Mouse (Mus musculus): ENCODE measurements around the gene Tor3a. TPM values are rescaled to one million over a fixed set of nuclear protein-coding genes. Genes with fewer than 3 reads are reported as not detected.

Tor3a gene
- 4.1 and 4.8 TPM in 2 replicates for polyA plus RNA-seq (2012; rRNA removed)

GRCm38 (mm10) chr1:156674195-156675000, at the start of gene Tor3a:
Gene Tor3a, minus strand, starts transcription at chr1:156674356.

GRCm38 (mm10) chr1:156718950-156719805, 45.0 kb upstream of the Tor3a start, which contains the start of gene Fam20b:
Gene Fam20b, minus strand, starts transcription at chr1:156719086.

Other genes starting within 250 kb of the Tor3a start
- 15.0 and 16.3 TPM in 2 replicates for gene Soat1, start 200.0 kb downstream of the Tor3a start, polyA plus RNA-seq (2012; rRNA removed)
- 6.8 and 7.1 TPM in 2 replicates for gene Gm10031, start 150.3 kb downstream of the Tor3a start, polyA plus RNA-seq (2012; rRNA removed)
- 14.4 and 14.7 TPM in 2 replicates for gene Abl2, start 115.6 kb downstream of the Tor3a start, polyA plus RNA-seq (2012; rRNA removed)
- gene Fam20b, start 44.7 kb upstream of the Tor3a start, polyA plus RNA-seq (2012; rRNA removed), result 33.6 and 36.0 TPM in 2 replicates
- 2.2 and 22.2 TPM in 2 replicates for gene Angptl1, start 164.2 kb upstream of the Tor3a start, polyA plus RNA-seq (2012; rRNA removed)